Mouse (Mus musculus) E14TG2a.4 (cell line): ENCODE measurements around the gene Pla2g16.

Experiments used
- CTCF ChIP-seq: conservative IDR thresholded peaks from 2 replicates; pipeline ENCODE4 v1.5.1; 2014; ENCODE audit warnings: low read length
- NANOG ChIP-seq: IDR thresholded peaks from 2 replicates; pipeline ENCODE4 v1.6.1; 2014; ENCODE audit warnings: borderline replicate concordance, low read length, mixed read lengths
- POU5F1 ChIP-seq: IDR thresholded peaks from 2 replicates; pipeline ENCODE4 v1.6.1; 2014; ENCODE audit warnings: low read length, borderline replicate concordance

DNA sequence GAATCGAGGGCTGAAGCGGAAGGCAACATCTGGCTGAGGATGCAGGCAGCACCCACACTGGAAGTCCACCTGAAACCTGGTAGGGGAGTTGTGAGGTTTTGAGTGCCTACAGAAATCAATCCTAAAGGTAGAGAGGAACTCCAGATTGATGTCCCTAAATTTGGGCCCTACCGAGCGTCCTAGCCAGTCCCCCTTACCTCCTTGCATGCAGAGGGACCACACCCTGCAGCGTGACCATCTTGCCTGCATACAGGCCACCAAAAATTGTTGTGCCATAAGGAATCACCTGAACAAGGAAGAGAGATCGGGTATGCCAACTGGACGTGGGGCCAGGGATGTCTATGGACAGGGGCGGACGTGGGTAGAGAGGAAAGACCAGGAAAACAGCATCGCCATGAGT is 46.8 kb downstream of the Pla2g16 start:
- TF ChIP-seq CTCF (no peak), NANOG (no peak), POU5F1 (no peak)
